Mouse (Mus musculus) mature B cell (primary cell): Measurements from ENCODE around the gene Hsf2bp.

Experiments
- in situ Hi-C: fragments of 300-500 bp; cut with MboI; formaldehyde crosslinking; loops from 2 replicates; pipeline ENCODE4 v1.14.3; 2019

The Hsf2bp gene

GRCm38 (mm10) chr17:31937141-31937554 is 99.0 kb downstream of the Hsf2bp start:
- in situ Hi-C loops, result no loop called here

- in situ Hi-C loops, result no loop called here
Measured at GRCm38 (mm10) chr17:31935841-31936240, 100.3 kb downstream of the Hsf2bp start.

- in situ Hi-C loops, result no loop called here
Measured at GRCm38 (mm10) chr17:31935091-31935830, 100.9 kb downstream of the Hsf2bp start.

GRCm38 (mm10) chr17:31933956-31934355 is 102.2 kb downstream of the Hsf2bp start:
- in situ Hi-C loops, result no loop called here

GRCm38 (mm10) chr17:31931499-31931898 is 104.7 kb downstream of the Hsf2bp start:
- in situ Hi-C loops, result no loop called here

GRCm38 (mm10) chr17:31929844-31930715 is 106.1 kb downstream of the Hsf2bp start:
- in situ Hi-C loops, result no loop called here

- in situ Hi-C loops, result no loop called here
Measured at GRCm38 (mm10) chr17:31929032-31929431, 107.1 kb downstream of the Hsf2bp start.

GRCm38 (mm10) chr17:31927895-31928626 is 108.1 kb downstream of the Hsf2bp start:
- in situ Hi-C loops, result no loop called here

GRCm38 (mm10) chr17:31924229-31924628 is 111.9 kb downstream of the Hsf2bp start:
- in situ Hi-C loops, result no loop called here

- in situ Hi-C loops, result no loop called here
Measured at GRCm38 (mm10) chr17:31923310-31923970, 112.7 kb downstream of the Hsf2bp start.

GRCm38 (mm10) chr17:31920589-31921190 is 115.5 kb downstream of the Hsf2bp start:
- in situ Hi-C loops, result no loop called here

GRCm38 (mm10) chr17:31919599-31919998 is 116.5 kb downstream of the Hsf2bp start:
- in situ Hi-C loops, result no loop called here

GRCm38 (mm10) chr17:31918374-31918773 is 117.8 kb downstream of the Hsf2bp start:
- in situ Hi-C loops, result no loop called here

GRCm38 (mm10) chr17:31916461-31916775 is 119.7 kb downstream of the Hsf2bp start:
- in situ Hi-C loops, result no loop called here

- in situ Hi-C loops, result no loop called here
Measured at GRCm38 (mm10) chr17:31915756-31916460, 120.2 kb downstream of the Hsf2bp start.

- in situ Hi-C loops, result no loop called here
Measured at GRCm38 (mm10) chr17:31914323-31914722, 121.8 kb downstream of the Hsf2bp start.

GRCm38 (mm10) chr17:31912881-31913662 is 123.1 kb downstream of the Hsf2bp start:
- in situ Hi-C loops, result no loop called here

- in situ Hi-C loops, result no loop called here
Measured at GRCm38 (mm10) chr17:31912387-31912786, 123.8 kb downstream of the Hsf2bp start.

- in situ Hi-C loops, result no loop called here
Measured at GRCm38 (mm10) chr17:31908966-31909365, 127.2 kb downstream of the Hsf2bp start.

GRCm38 (mm10) chr17:31906441-31906840 is 129.7 kb downstream of the Hsf2bp start:
- in situ Hi-C loops, result no loop called here
